ENCODE assay signal across 20 mouse cellular contexts in genomic region chr6:81618018-81618417, GRCm38 (mm10).
"Had no signal": no experiment of that assay in that cellular context is flagged by ENCODE, and none has a peak within 500 bp of the region (broad histone marks: within the 10 kb centered on the region; RNA-seq: fewer than 3 reads in every experiment).

No protein-coding gene starts in this region.

- H3K4me1 ChIP-seq: limb, embryonic 10.5 days; limb, embryonic 13.5 days had no signal

- H3K27ac ChIP-seq: limb, embryonic 10.5 days; limb, embryonic 13.5 days; liver, embryonic 14.5 days; macrophage; stomach, postnatal 0 days had no signal

- H3K9me3 ChIP-seq: limb, embryonic 10.5 days; limb, embryonic 13.5 days had no signal

- ATAC-seq: liver, postnatal 0 days; lung, postnatal 0 days had no signal

- H3K36me3 ChIP-seq: limb, embryonic 10.5 days; limb, embryonic 13.5 days had no signal

- H3K27me3 ChIP-seq: limb, embryonic 13.5 days had no signal

- DNase-seq: kidney, adult 11 months; kidney, adult 9 months; kidney, postnatal 14 days; kidney, postnatal 4 days; liver; liver, postnatal 0 days; lung, embryonic 14.5 days; midbrain, embryonic 14.5 days; right cerebral cortex, postnatal 14 days; right cerebral cortex, postnatal 4 days; thymus, adult 2 months; thymus, postnatal 14 days; thymus, postnatal 4 days had no signal

- H3K9ac ChIP-seq: limb, embryonic 13.5 days; liver, embryonic 14.5 days; liver, postnatal 0 days; lung, embryonic 14.5 days had no signal

- H3K4me2 ChIP-seq: limb, embryonic 13.5 days; lung, embryonic 14.5 days; midbrain, embryonic 11.5 days had no signal

- H3K4me3 ChIP-seq: limb, embryonic 10.5 days; limb, embryonic 13.5 days had no signal
